Mouse (Mus musculus) heart, adult 2 months (tissue): ENCODE measurements around the gene Caly.

ENCODE experiments used
- CTCF ChIP-seq: fragments of 200-600 bp; IDR thresholded peaks from 2 replicates; pipeline ENCODE4 v1.8.1; 2022; ENCODE audit warnings: antibody characterized with exemption, mild to moderate bottlenecking, moderate library complexity
- POLR2A ChIP-seq: fragments of 200-500 bp; IDR thresholded peaks from 2 replicates; pipeline ENCODE4 v1.6.1; 2011; ENCODE audit warnings: mild to moderate bottlenecking, low read depth, low read length, control low read depth; ENCODE audit not compliant: insufficient read depth

GRCm38 (mm10) chr7:140101498-140101897 lies 19.1 kb upstream of the Caly start:
- TF ChIP-seq CTCF (no peak), POLR2A (no peak)
